Mouse (Mus musculus) B cell, adult 2 months (primary cell): ENCODE data around the gene R3hdml.

Experiments
- DNase-seq, 2 experiments: peaks; one replicate each; pipeline ENCODE4 v3.0.0; 2022

R3hdml gene

DNA sequence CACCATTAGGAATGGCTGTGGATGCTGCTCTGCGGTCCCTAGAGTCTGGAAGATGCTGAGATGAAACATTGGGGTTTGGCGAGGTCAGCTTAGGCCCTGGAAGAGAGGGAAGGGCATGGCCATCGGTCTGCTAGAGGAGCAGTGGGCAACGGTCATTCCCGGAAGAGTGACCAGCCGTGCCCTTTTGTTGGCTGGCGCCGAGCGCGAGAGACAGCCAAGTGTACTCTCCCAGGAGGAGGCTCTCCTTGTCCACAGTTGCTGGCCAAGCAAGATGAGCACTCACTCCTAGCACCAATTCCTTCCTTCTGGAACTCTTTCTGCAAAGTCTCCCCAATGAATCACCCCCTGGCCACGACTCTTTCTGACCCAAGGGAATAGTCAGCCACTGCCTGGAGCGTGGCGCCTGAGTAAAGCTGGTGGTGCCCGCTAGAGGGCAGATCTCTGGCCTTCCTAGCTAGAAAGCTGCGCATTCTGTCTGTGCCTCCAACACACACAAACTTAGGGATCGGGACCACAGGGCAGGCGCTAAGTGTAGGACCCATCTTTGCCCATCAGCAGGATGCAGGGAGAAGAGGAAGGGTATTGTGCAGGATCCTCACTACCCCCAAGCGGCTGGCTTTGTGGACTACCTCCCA is 11.8 kb upstream of the R3hdml start:
- peak; percentile 20 to 25 for DNase-seq

DNA sequence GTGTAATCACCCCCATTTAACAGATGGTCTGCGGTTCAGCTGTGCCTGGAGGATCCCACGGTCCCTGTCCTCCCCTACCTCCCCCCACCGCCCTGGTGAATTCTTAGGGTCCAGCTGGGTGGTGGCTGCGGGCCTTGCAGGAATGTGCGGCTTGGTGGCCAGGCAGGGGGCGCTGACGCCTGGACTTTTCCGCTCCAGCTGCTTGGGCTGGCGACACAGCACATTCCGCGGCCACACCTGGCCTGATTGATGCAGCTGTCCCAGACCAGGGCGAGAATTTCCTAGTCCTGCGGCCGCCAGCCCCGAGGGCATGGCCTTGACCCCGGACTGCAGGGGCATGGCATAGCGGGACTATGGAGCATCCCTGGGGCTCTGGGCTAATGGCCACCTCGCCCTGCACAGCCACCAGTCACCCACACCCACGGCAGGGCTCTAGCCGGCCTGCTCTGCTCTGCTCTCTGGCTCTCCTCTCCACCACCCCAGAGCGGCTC is 10.5 kb upstream of the R3hdml start:
- peak in 1 of 2 experiments; percentile 8 for DNase-seq

DNA sequence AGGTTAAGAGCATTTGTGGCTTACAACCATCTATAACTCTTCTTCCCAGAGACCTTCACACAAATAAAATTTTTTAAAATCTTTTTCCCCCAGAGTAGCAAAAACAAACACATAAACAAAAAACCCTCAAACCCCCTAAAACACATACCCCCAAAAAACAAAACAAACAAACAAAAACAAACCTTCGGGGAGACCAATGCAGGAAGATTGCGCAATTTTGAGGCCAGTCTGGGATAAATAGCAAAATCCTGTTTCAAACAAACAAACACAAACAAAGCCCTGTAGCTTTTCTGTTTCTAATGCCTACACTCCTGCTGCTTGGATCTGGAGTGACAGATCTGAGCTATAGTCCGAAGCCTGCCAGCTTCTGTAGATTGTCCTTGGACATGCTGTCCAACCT is 4.8 kb upstream of the R3hdml start:
- no peak for DNase-seq

DNA sequence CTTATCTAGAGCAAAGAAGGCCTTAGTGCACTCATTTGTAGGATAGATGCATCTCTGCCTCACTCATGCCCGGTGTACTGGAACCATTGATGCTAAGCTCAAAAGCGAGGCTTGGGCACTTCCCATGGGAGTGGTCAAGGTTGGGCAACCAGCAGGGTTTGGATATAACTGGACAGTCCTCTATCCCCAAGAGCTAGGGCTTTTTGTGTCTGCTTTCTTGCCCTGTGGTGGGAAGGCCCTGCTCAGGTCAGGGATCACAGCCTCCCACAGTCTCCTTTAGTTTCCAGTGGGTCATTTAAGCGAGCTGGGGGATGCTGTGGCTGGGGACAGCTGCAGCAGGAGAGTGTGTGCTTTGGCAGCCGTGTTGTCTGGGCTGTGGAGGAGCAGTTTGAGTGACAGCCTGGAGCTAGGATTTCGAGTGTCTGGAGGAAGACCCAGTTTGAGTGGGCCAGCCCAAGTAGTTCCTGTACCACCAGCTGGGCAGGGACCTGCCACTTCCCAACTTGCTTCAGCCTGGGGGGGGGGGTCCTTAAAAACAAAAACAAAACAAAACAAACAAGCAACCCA is 2.3 kb upstream of the R3hdml start:
- no peak for DNase-seq

DNA sequence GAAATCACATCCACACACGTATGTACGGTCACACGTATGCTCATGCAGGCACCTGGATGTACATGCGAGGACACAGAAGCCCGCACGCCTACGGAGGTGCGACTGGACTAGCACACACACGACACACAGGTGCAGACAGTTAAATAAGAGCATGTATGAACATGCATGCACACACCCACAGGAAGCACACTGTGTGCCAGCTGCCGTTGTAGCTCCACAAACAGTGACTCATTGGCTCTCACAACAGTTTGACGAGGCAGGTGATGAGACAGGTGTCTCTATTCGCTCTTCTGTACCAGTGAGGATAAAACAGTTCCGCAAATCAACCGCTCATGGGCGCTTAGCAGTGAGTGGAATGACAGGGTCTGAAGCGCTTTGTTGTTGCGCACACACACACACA is 1.5 kb upstream of the R3hdml start:
- no peak for DNase-seq

DNA sequence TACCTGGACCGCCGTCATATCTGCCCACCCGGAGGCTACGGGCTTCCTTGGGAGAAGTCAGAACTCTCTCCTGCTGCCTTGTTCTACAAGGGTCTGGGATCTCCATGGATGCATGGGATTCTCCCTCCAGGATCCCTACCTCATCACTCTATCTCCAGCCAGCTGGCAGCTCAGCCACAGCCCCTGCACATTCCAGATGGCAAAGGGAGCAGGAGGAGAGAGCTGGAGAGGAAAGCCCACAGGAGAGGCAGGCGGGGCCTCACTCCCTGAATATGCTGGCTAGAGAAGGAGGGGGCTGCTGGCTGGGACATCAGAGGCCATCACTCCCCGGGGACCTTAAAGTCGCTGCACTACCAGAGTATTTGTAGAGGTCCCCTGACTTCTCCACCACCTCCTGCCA is 767 bp upstream of the R3hdml start:
- DNase-seq, result no peak

DNA sequence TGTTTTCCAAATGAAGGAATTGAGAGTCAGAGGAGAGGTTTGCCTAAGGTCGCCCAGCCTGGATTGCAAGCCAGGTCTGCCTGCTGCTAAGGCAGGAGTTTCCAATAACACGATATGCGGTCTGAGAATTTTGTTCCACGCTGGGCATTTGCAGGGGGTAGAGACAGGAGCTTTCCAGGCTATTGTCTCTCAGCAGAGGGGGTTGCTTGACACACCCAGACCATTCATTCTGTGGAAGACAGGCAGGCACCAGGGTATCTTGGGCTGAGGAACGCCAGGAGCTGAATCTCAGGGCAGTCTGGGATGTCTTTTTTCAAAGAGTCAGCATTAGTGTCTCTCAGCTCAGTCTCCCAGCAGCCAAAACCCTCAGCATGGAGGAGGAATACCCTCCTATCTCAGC is 913 bp downstream of the R3hdml start:
- no peak for DNase-seq

DNA sequence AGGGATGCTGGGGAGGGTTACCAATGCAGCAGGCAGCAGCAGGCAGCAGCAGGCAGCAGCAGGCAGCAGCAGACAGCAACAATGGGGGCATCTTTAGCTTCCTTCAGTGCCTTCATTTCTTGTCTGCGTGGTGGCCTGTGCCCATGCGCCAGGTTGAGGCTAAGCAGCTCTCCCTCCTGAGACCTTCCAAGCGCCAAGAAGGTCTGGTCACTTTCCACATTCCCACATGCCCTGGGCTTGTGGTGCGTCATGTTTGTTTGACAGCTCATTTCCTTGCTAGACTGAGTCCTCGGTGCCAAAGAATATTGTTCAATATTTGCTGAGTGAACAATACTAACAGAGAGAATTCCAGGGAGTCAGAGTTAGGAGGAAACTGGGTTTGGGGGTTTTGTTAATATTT is 1.9 kb downstream of the R3hdml start:
- DNase-seq, result no peak

DNA sequence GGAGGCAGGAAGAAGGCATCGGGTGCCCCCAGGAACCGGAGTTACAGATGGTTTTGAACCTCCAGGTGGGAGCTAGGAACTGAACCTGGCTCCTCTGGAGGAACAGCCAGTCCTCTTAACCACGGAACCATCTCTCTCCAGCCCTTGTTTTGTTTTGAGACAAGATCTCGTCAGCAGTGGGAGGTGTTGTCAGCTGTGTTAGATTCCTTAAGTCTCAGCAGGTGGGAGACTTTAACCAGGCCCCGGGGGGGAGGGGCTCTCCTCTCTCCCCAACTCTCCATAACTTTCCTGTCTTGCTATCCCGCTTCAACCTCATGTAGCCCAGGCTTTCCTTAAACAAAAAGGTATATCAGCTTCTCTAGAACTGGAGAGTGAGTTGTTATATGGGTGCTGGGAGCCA is 2.3 kb downstream of the R3hdml start:
- no peak for DNase-seq

DNA sequence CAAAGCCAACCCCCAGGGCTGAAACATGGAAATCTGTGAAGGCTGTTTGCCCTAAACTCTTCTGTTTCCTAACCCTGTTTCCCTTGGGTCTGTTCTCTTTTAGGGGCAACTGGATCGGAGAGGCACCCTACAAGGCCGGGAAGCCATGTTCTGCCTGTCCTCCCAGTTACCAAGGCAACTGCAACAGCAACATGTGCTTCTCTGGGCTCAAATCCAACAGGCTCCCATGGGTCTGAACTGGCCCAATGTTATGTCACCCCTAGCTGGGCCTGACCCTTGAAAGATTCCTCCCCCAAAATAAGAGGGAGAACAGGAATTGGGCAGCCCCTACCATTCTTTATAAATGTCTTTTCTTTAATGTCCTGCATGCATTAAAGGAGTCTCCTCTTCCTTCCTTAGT is 10.1 kb downstream of the R3hdml start:
- DNase-seq, result no peak

DNA sequence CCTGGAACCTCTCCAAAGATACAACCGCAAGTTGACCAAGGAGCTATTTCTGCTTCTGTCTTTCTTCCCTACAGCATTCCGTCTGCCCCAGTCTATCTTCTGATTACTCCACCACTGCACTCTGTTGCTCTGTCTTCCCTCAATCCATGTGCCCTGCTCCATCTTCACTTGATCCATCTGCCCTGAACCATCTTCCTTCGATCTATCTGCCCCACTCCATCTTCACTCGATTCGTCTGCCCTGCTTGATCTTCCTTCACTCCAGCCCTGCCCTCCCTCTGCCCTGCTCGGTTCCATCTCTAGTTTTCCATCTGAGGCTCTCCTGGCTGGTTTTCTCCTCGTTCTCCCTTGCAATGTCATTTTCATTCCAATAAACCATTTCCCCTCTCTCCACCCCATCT is 11.1 kb downstream of the R3hdml start:
- no peak for DNase-seq

DNA sequence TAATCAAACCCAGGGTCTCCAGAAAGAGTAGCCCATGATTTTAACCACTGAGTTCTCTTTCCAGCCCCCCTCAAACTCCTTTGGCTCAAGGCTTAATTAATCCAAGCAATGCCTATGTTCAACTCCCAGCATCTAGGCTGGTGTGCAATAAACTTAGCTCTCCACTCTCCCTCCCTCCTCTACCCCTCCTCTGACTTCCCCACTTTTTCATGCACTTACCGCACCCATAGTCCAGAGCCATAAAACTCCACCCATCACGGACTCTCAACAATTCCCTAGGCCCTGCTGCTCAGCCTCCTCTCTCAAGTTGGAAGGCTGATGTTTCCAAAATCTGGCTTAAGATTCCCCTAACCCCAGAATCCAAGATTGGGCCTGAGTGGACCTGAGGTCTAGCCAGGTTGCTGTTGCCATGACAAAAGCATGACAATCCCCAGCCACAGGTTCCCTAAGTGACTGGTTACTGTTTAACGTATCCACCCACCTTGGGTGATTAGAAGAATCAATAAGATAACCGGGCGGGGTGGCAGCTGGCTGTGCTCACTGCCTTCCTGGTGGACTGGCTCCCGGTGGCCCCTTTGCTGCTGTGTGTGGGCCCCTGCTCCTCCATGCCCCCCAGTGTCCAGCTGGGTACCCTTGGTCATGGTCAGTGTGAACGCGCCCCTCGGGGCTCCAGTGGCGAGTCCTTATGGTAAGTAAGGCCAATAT is 14.3 kb downstream of the R3hdml start, which contains the start of gene Hnf4a:
Gene Hnf4a (plus strand): TSS at position 509 of the 705 bp plus-strand sequence.
- DNase-seq, result no peak

DNA sequence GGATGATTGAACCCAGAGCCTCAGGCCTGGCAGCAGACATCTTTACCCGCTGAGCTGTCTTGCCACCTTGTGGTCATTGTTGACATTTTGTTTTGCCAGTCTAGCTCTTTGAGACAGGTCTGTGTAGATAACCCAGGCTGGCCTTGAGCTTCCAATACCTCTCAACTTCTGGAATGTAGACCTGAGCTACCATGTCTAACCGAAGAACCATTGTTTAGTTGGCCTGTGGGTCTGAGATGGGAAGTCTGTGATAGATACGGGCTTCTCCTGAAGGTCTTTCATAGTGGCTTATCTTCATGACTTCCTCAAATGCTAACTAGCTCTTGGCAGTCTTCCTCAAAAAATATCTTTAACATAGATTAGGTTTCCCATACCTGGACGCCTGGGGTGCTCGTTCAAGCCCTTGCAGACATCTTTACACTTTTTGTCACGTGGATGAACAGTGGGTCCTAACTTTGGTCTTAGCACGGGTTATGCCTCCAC is 33.7 kb downstream of the R3hdml start:
- no peak for DNase-seq

DNA sequence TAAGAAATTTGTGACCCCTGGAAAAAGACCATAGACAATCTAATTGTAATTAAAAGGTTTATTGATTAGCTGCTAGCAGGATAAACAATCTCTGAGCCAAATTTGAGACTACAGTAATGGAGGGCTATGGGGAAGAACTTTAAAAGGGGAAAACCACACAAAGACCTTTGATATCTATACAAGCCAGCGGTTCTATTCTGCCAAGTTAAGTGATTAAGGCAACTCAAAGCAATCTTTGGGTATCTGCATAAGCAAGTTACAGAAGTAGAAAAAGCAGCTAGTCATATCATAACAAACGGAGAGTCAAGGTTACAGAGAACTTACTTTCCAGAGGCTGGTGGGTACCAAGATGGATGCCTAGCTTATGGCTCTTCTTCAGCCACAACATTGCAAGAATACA is 35.4 kb downstream of the R3hdml start:
- DNase-seq, result no peak

DNA sequence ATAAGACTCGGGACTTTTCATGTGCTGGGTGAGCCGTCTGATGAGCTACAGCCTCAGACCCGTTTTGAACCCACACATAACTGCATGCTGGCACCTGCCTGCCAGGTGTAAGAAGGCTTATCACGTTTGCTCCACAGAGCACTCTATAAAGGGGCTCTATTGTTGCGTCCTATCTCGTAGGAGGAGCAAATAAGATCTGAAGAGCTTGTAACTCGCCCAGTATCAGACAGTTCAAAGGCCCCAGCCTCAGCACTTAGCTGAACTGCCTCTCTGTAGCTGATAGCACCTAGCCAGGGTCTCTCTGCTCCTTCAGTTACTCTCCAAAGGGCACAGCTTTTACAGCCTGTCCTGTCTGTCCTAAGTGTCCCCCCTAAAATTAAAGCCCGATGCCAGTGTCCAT is 38.3 kb downstream of the R3hdml start:
- no peak for DNase-seq

DNA sequence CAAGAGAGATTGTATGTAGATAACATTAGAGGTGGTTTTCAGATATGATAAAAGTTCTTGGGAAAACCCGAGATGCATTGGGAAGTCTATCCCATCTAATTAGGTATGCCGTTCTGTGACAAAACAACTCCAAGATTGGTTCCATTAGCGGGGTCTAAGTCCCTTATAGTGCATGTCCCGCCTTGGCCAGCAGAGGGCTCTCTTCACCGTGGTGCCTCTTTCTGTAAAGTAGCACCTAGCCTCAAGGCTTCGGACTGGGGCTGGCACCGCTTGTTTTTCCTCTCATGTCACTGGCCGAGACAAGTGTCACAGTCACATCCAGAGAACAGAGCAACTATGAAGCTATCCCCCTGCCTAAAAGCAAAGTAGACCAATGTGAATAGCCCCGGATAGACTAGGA is 39.8 kb downstream of the R3hdml start:
- peak; percentile 87 to 88 for DNase-seq

DNA sequence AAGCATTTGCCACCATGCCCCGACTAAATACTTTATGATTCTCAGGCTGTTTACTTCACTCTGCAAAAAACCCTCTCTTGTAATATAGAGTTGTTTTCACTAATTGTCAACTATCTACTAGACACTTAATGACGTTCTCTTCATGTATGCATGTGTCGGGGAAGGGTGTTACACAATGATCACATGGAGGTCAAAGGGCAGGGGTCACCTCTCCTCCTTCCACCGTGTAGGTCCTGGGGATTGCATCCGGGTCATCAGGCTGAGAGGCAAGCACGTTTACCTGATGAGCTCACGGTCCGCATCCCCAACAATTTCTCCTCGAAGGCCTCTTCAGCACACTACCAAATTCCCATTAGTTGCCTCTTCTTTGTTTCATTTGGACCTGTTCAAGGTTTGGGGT is 41.1 kb downstream of the R3hdml start:
- no peak for DNase-seq

DNA sequence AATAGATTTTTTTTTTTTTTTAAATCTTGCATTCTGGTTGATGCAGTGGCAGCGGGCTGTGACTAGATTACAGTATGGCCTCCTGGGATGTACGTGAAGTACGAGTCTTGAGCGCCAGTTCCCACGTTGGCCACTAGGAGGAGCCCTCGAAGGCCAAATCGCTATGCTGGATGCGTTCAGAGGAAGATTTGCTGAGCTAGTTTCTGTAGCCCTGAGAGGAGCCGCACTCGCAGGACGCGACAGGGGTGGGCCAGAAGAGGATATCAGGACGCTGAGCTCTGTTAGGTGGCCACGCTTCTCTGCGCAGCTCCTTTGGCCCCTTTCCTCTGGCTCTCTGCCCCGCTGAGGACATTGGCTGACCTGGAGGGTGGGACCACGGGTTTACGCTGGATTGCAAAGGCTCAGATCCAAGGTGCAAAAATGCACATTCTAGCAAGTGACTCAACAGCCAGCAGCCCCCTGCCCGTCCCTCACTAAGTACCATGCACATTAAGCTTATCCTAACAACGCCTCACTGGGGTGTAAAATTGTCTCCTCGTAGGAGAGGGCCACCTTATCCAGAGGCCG is 42.9 kb downstream of the R3hdml start:
- peak; percentile 90 to 92 for DNase-seq

DNA sequence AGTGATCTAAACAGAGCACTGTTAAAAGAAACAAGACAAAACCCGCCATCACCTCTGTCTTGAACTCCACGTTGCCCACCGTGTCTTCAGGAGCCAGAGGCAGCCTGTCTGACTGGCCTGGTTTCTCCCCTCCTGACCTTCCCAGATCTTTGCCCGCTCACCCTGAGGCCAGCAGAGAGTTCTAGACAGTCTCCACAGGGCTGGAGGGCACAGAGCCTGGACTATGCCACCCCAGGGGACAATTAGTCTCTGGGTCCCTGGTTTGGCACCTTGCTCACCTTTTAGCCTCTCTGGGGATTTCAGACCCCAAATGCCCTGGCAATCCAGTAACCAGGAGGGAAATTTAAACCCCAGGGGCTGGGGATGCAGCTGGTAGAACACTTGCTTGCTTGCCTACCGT is 45.3 kb downstream of the R3hdml start:
- no peak for DNase-seq

DNA sequence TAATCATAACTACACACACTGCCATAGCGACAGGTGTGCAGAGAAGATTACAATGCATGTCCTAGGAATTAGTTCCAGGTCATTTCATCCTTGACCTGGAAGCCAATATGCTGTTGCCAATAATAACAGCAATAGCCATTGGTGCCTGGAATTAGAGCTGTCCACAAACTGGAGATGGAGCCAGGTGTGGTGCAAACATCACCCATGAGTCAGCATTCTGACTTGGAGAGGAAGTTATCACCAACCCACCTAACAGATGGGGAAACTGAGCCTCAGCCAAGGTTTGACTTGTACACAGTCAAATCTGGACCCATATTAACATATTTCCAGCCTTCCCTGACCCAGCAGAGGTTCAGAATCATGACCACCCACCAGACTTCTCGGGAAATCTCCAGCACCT is 46.3 kb downstream of the R3hdml start:
- no peak for DNase-seq

DNA sequence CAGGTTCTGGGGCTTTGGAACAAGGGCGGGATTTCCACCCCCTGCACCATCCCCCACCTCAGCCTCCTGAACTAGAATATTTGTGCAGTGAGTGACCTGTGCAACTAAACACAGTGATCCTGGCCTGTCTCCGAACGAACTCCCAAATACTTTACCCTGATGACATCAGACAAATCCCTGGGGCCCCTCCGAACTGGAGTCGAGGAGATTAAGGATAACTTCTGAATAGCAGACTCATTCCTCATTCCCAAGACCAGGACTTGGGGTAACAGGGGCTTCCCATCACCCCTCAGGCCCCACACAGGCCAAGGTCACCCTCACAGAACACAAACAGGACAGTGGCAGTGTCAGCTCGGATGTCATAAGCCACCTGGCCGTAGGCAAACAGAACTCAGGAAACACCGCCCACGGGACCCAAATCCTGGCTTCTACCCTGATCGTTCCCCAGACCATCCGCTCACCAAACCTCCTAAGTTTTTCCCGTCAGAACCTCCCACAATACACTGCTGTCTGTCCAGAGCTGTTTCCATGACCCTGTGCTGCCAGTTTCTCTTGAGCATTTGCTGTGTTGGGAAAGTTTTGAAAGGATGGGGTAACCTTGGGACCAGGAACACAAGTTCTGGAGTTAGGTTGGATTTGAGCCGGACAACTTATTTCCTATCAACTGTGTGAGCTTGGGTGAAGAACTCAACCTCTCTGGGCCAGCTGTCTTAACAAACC is 47.4 kb downstream of the R3hdml start:
- no peak for DNase-seq

DNA sequence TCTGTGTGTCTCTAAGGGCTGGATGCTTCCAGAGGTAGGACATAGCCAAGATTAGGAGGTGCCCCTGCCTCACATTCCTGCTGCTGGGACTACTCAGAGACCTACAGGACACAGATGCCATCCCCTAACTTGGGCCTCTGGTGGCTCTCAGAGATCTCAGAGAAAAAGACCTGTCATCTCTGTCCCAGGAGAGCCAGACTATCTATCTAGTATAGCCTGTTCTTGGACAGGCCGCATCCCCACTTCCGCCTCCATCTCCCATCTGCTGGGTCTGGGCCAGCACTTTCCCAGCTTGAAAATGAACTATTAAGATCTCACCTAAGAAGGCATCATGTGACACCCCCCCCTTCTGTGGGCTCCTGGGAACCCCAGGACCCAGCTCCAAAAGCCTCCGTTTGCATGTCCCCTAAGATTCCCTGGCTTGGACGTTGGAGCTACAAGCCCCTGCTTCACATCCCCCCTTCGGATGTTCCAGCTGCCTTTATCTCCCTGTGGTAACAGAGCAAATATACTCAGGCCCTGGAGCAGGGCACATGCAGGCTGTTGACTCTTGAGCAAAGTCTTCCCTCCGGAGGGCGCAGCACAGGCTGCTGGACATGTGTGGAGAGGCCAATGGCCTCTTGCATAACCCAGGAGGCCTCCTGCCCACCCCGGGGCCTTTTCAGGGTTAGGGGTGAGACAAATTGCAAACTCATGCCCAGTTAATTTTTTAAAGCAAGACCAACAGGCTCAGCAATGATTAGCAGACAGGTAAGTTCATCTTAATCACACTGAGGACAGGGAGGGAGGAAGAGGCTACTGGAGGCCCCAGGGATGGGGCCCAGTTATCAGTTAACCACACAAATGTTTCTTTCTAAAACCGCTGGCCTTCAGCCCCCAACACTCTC is 48.4 kb downstream of the R3hdml start:
- DNase-seq, result no peak
